Mouse (Mus musculus) midbrain, embryonic 11.5 days (tissue): ENCODE measurements around the gene Scgn. TPM values are rescaled to one million over a fixed set of nuclear protein-coding genes. Genes with fewer than 3 reads are reported as not detected.

ENCODE experiments used
- ATAC-seq: fragments of 200-750 bp; cut with Nextera tagmentation; 2 replicates; pipeline ENCODE4 v1.8.0; 2017; ENCODE audit warnings: moderate TSS enrichment, moderate library complexity; ENCODE audit not compliant: low FRiP score
- DNase-seq: peaks from one replicate; pipeline ENCODE4 v3.0.0; 2015; ENCODE audit warnings: low spot score; ENCODE audit errors: missing footprints
- H3K27ac ChIP-seq: fragments of 300-500 bp; sonication (generic); 2 replicates; pipeline ENCODE4 v1.5.1; 2014; ENCODE audit warnings: low read depth, low read length
- H3K27me3 ChIP-seq: fragments of 300-500 bp; sonication (generic); 2 replicates; pipeline ENCODE4 v1.6.1; 2014; ENCODE audit warnings: mild to moderate bottlenecking, low read length, moderate library complexity, mixed read lengths; ENCODE audit not compliant: control insufficient read depth, insufficient read depth
- H3K36me3 ChIP-seq: fragments of 300-500 bp; sonication (generic); 2 replicates; pipeline ENCODE4 v1.6.1; 2014; ENCODE audit warnings: mild to moderate bottlenecking, low read length, moderate library complexity, mixed read lengths; ENCODE audit not compliant: control insufficient read depth, insufficient read depth
- H3K4me1 ChIP-seq: fragments of 300-500 bp; sonication (generic); 2 replicates; pipeline ENCODE4 v1.6.1; 2014; ENCODE audit warnings: low read length; ENCODE audit not compliant: control insufficient read depth, insufficient read depth
- H3K4me2 ChIP-seq: fragments of 300-500 bp; sonication (generic); 2 replicates; pipeline ENCODE4 v1.6.1; 2014; ENCODE audit warnings: mild to moderate bottlenecking, moderate library complexity
- H3K4me3 ChIP-seq: fragments of 300-500 bp; sonication (generic); 2 replicates; pipeline ENCODE4 v1.5.1; 2014; ENCODE audit warnings: low read depth, low read length
- H3K9ac ChIP-seq: fragments of 300-500 bp; sonication (generic); 2 replicates; pipeline ENCODE4 v1.6.1; 2014; ENCODE audit warnings: low read length
- H3K9me3 ChIP-seq: fragments of 300-500 bp; sonication (generic); 2 replicates; pipeline ENCODE4 v1.6.1; 2016; ENCODE audit warnings: low read length; ENCODE audit not compliant: control insufficient read depth
- whole genome bisulfite sequencing: fragments of 180-500 bp; shearing (Covaris S2); extraction: QIAGEN DNeasy Blood & Tissue Kit; methylation state at CpG from one replicate; pipeline ENCODE4 v1.1.7; 2014; 5-methylcytosine and 5-hydroxymethylcytosine counted together
- polyA plus RNA-seq: library from polyadenylated mRNA; unstranded; fragments of >200 nt; fragmentation: Nextera tagmentation; extraction: Ambion mirVana; gene quantifications from 2 replicates; pipeline ENCODE4 v1.2.1, GENCODE M21; 2014

Scgn gene
- polyA plus RNA-seq, 1 experiment from 2014 or later, result 0.56 TPM

DNA sequence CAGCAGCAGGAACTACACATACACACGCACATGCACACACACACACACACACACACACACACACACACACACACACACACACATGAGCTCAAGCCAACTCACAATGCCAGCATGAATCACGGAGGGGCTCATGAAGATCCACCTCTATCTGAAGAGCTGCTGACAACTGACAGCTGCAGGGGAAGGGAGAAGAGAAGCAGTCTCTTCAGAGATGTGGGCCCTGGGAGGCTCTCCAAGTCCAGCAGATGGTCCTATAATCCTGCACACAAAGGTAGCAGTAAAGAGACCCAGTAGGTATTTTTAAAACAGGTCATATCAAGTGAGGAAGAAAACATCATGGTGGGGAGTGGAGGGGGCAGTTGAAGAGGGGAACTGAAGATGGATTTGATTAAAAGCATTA, 7.8 kb upstream of the Scgn start:
- Histone ChIP-seq H3K9ac (no peak overlapping the region), H3K27me3 (no peaks in the 10 kb centered on the region; the same call in 1 of the 2 replicates), H3K4me1 (no peaks in the 10 kb centered on the region), H3K27ac (no peak overlapping the region), H3K4me3 (no peak overlapping the region), H3K9me3 (no peaks in the 10 kb centered on the region), H3K36me3 (no peaks in the 10 kb centered on the region), H3K4me2 (no peak overlapping the region)
- 86% methylated on average over 2 of the region's 2 CpGs for WGBS
- no peak for ATAC-seq
- DNase-seq, result no peak

DNA sequence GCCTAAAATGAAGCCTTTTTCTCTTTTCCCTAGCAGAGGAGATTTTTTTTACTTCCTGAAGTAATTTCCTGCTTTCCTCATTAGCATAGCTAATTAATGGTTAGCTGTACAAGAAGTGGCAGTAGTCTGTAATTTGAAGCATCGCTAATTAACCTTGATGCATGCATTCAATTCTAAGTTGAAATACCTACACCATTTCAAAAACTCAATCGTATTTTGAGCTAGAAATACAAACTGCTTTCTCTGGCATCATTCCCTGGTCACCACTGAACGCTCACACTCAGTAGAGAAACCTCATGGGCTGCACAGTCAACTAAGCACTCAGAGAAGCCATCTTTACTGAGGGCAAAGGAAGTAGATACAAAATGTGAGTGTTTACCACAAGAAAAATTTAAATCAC, 3.7 kb upstream of the Scgn start:
- 79% methylated on average over 3 of the region's 3 CpGs for WGBS
- Histone ChIP-seq H3K9me3 (no peaks in the 10 kb centered on the region), H3K4me2 (no peak overlapping the region), H3K4me1 (peaks cover 6% of the 10 kb centered on the region; the same call in 1 of the 2 replicates), H3K4me3 (no peak overlapping the region), H3K9ac (no peak overlapping the region), H3K27ac (no peak overlapping the region), H3K27me3 (peaks cover 2% of the 10 kb centered on the region; the same call in 1 of the 2 replicates), H3K36me3 (no peaks in the 10 kb centered on the region)
- no peak for ATAC-seq
- no peak for DNase-seq

DNA sequence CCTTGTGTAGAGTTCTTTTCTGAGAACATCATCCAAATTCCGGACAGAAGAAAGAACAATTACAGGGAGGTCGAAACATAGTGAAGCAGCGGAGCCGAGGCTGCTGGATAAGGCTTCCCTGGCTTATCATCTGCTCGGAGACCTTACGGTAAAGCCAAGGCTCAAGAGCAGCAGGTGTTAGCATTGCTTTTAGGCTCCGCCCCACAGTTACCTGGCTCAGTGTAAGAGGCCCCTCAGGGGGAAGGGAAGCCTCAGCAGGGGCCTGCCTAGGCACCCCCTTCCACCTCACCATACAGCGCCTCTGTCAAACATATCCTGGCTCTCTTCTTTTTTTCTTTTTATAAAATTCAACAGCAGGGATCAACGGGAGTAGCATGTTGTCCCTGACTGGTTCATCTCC, 3.0 kb upstream of the Scgn start:
- Histone ChIP-seq H3K9ac (no peak overlapping the region), H3K36me3 (no peaks in the 10 kb centered on the region), H3K27me3 (peaks cover 2% of the 10 kb centered on the region; the same call in 1 of the 2 replicates), H3K9me3 (no peaks in the 10 kb centered on the region), H3K4me1 (peaks cover 6% of the 10 kb centered on the region; the same call in 1 of the 2 replicates), H3K27ac (no peak overlapping the region), H3K4me2 (no peak overlapping the region), H3K4me3 (no peak overlapping the region)
- 19% methylated on average over 9 of the region's 9 CpGs for WGBS
- ATAC-seq, result no peak
- no peak for DNase-seq

DNA sequence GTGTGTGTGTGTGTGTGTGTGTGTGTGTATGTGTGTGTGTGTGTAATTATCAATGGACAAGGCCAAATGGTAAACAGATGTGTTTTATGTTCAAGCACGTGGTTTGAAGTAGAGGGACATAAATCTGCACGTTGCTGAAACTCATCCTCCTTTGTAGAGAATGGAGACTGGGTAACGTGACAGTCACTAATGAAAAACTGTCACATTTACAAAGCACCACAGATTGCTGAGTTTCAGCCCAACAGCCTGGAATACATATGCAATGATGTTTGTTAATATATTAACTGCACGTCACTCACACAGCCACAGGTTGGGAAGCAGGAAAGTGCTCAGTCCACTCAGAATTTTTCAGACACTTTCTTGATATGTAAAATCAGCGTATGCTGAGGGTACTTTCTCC, 563 bp downstream of the Scgn start:
- DNase-seq (no peak), ATAC-seq (no peak)
- WGBS, result 41% methylated on average over 5 of the region's 5 CpGs
- peaks cover 6% of the 10 kb centered on the region; the same call in 1 of the 2 replicates for H3K4me1 ChIP-seq
- peak overlapping the region; percentile 34 for H3K4me2 ChIP-seq
- peaks cover 2% of the 10 kb centered on the region; the same call in 1 of the 2 replicates for H3K27me3 ChIP-seq
- no peaks in the 10 kb centered on the region for H3K36me3 ChIP-seq
- no peak overlapping the region for H3K27ac ChIP-seq
- no peaks in the 10 kb centered on the region for H3K9me3 ChIP-seq
- no peak overlapping the region for H3K4me3 ChIP-seq
- no peak overlapping the region for H3K9ac ChIP-seq

DNA sequence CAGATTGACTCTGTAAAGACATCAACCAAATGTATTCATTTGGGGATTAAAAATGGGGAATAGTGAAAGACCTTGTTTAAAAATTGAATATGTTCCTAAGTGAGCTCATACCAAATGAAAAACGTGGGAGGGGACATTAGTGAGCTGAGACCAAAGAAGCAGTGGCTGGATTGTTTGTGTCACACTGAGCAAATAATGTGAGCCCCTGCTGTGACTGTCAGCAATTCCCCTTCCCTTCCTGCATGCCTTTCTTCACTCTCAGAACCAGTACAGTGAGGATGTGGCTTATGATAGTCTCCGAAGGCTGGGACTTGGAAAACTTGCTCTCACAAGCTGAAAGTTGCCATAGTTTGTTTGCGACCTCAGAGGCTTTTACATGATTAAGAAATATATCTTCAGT, 5.9 kb downstream of the Scgn start:
- no peaks in the 10 kb centered on the region for H3K9me3 ChIP-seq
- no peak overlapping the region for H3K9ac ChIP-seq
- DNase-seq (no peak), ATAC-seq (no peak)
- H3K4me1 ChIP-seq, result no peaks in the 10 kb centered on the region
- no peak overlapping the region for H3K4me3 ChIP-seq
- no peaks in the 10 kb centered on the region for H3K27me3 ChIP-seq
- no peak overlapping the region for H3K27ac ChIP-seq
- no peak overlapping the region for H3K4me2 ChIP-seq
- H3K36me3 ChIP-seq, result no peaks in the 10 kb centered on the region
- 55% methylated on average over 3 of the region's 3 CpGs for WGBS

DNA sequence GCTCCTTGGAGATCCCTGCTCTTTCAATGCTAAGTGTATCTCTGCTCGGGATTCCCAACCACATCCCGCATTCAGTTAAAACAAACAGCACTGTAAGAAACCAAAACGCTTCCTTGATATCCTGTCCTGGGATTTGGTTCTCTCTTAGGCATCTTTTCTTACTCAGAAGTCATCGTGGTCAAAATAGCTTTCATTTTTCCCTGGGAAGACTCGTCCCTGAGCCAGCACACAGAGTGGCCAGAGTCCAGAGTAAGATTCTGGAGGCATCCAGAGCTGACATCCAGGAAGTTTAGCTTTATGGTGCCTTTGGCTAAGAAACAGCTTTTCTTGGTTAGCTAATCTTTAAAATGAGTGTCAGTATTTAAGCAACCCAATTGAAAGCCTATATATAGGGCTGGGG, 18.7 kb downstream of the Scgn start:
- Histone ChIP-seq H3K4me1 (no peaks in the 10 kb centered on the region), H3K9ac (no peak overlapping the region), H3K36me3 (no peaks in the 10 kb centered on the region), H3K27me3 (no peaks in the 10 kb centered on the region), H3K4me3 (no peak overlapping the region), H3K4me2 (no peak overlapping the region), H3K27ac (no peak overlapping the region), H3K9me3 (no peaks in the 10 kb centered on the region)
- ATAC-seq, result no peak
- 78% methylated on average over 5 of the region's 5 CpGs for WGBS
- no peak for DNase-seq

DNA sequence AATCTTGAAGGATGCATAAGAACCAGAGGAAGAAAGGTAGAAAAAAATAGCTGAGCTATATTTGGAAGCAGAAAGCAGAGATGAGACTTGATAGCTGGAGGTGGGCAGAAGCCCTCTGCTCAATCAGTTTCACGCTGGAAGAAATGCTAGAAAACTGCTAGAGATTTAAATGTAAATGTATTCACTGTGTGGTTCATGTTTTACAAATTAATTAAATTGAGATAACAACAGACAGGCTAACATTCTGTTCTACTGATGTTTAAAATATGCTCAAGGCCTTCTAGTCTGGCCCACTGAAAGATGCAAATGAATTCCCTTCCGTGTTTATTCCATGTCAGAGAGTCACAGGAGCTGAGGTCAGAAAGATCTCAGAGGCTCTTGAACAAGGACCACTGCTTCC, 19.1 kb downstream of the Scgn start:
- DNase-seq, result no peak
- no peak for ATAC-seq
- no peaks in the 10 kb centered on the region for H3K4me1 ChIP-seq
- H3K4me2 ChIP-seq, result no peak overlapping the region
- no peaks in the 10 kb centered on the region for H3K36me3 ChIP-seq
- 68% methylated on average over 2 of the region's 2 CpGs for WGBS
- H3K9me3 ChIP-seq, result no peaks in the 10 kb centered on the region
- H3K27me3 ChIP-seq, result no peaks in the 10 kb centered on the region
- H3K9ac ChIP-seq, result no peak overlapping the region
- H3K27ac ChIP-seq, result no peak overlapping the region
- H3K4me3 ChIP-seq, result no peak overlapping the region

DNA sequence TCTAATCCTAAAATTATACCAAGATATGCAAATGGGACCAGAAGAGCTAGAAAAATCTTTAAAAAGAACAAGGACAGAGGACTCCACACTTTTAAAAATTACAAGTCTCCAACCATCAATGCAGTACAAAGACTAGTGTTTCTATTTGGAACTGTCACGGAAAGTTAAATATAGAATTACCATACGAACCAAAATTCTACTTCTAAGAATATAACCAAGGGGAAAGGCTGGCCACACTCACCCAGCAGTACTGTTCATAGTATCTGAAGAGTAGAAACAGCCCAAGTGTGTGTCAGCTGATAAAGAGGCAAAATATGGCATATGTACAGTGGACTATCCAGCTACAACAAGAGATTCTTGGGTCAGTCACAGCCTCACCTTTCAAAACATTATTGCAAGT, 26.1 kb downstream of the Scgn start:
- no peak for ATAC-seq
- H3K9me3 ChIP-seq, result no peaks in the 10 kb centered on the region
- no peak overlapping the region for H3K4me2 ChIP-seq
- DNase-seq, result no peak
- H3K4me3 ChIP-seq, result no peak overlapping the region
- no peak overlapping the region for H3K27ac ChIP-seq
- no peaks in the 10 kb centered on the region for H3K36me3 ChIP-seq
- H3K9ac ChIP-seq, result no peak overlapping the region
- no peaks in the 10 kb centered on the region for H3K4me1 ChIP-seq
- H3K27me3 ChIP-seq, result no peaks in the 10 kb centered on the region
- 89% methylated on average over 2 of the region's 2 CpGs for WGBS

DNA sequence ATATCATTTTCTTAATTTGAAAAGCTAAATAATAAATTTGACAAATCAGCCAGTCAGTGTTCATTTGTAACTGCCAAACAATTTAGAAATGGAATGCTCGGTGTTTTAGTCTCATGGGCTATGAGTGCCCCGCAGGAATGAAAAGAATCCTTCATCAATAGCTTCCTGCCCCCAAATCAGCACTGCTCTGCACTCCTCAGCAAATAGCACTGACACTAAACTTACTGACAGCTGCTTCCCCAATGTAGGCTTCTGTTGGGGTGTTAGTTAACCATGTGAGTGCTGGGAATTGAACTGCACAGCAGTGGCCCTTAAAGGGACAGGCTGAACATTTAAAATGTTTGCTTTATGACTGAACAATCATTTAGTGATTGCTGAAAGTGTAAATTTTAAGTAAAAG, 31.2 kb downstream of the Scgn start:
- DNase-seq (no peak), ATAC-seq (no peak)
- Histone ChIP-seq H3K27ac (no peak overlapping the region), H3K27me3 (no peaks in the 10 kb centered on the region), H3K9me3 (no peaks in the 10 kb centered on the region), H3K36me3 (no peaks in the 10 kb centered on the region), H3K9ac (no peak overlapping the region), H3K4me1 (peaks cover 6% of the 10 kb centered on the region; the same call in 1 of the 2 replicates), H3K4me2 (no peak overlapping the region), H3K4me3 (no peak overlapping the region)
- 26% methylated on average over 2 of the region's 2 CpGs for WGBS

DNA sequence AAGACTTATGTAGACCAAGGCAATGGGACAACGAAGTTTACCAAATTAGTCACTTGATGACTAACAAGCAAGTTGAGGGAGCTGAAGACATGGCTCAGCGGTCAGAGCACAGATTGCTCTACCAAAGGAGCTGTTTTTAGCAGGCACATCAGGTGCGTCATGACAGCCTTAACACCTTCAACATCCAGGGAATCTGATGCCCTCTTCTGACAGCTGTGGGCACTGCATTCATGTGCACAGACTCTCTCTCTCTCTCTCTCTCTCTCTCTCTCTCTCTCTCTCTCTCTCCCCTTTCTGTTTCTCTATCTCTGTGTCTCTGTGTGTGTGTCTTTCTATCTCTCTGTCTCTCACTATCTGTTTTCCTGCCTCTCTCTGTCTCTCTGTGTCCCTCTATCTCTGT, 40.1 kb downstream of the Scgn start:
- H3K9me3 ChIP-seq, result no peaks in the 10 kb centered on the region
- 82% methylated on average over 3 of the region's 3 CpGs for WGBS
- 0 out of 2 replicates have a peak, but pooled peaks cover 3% of the 10 kb centered on the region for H3K4me1 ChIP-seq
- no peaks in the 10 kb centered on the region for H3K36me3 ChIP-seq
- no peak for ATAC-seq
- H3K27ac ChIP-seq, result no peak overlapping the region
- H3K9ac ChIP-seq, result no peak overlapping the region
- H3K4me2 ChIP-seq, result no peak overlapping the region
- no peak overlapping the region for H3K4me3 ChIP-seq
- no peaks in the 10 kb centered on the region for H3K27me3 ChIP-seq
- no peak for DNase-seq
